Mouse (Mus musculus) liver, adult (tissue): ENCODE data around the gene Mrpl52.

Experiments
- GATA4 ChIP-seq: IDR thresholded peaks from 2 replicates; pipeline ENCODE4 v1.6.1; 2014; ENCODE audit warnings: mild to moderate bottlenecking, low read length; ENCODE audit not compliant: insufficient replicate concordance

Mrpl52 gene

DNA sequence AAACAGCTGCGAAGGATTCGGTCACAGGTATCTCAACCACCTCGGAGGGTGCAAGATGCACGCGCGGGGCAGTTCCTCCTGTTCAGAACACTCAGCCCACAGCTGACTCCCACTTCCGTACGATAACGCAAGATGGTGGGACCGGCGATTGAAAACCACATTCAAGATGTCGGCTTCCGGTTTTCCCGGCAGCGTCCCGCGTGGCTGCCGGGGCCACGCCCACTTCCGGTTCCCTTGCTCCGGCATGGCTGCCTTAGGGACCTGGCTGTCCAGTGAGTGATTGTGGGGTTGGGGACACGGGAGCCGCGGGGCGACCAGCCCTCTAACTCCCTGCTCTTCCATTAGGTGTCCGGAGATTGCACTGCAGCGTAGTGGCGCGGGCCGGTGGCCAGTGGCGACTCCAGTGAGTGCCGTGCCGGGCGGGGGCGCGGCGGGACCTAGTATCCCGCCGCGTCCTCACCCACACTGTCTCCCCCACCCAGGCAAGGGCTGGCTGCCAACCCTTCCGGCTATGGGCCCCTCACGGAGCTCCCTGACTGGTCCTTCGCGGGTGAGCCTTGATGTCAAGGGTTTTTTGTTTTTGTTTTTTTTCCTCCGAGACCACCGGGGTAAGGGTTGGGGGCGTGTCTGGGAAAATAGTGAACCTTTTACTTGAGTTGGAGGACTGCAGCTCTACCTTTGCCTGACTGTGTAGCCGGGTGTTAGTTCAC is at the start of gene Mrpl52:
Mrpl52 (plus strand) TSS at position 221 of the 710 bp plus-strand sequence.
- TF ChIP-seq GATA4, result peak; percentile 90; the same call in 1 of the 2 replicates

DNA sequence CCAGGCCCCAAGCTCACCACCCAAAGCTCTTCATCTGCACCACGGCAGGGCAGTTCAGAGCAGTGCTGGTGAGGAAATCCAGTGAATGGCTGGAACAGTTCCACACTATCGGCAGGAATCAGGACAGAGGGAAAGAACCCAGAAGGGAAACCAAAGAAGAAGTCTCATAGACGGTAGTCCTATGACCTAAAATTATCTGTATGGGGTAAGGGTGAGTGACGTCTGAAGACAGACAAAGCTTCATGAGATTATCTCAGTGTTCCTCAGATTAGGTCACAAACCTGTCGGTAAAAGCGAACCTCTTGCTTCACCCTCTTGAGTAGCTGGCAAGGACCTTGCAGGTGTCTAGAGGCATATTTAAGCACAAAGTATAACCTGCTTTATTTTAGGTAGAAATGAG is 49.5 kb upstream of the Mrpl52 start:
- no peak for TF ChIP-seq GATA4

GRCm38 (mm10) chr14:54379571-54379970 is 47.1 kb upstream of the Mrpl52 start:
- TF ChIP-seq GATA4, result no peak

DNA sequence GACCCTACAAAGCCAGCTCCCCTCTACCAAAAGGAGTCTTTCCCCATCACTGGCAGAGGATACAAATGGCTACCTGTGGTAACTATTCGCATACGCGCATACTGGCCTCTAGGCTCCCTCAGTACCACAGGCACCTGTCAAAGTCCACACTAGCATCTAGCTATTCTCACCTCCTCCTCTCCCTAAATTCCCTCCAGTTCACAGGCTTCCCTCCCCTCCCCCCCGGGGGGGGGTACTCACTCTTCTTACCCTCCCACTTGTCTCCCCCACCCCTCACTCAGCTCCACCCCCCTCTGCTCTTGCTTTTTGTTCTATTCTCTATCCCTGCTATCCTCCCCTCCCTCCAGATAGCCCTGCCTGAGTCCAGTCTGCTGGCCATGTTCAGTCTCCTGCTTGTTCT is 46.1 kb upstream of the Mrpl52 start:
- TF ChIP-seq GATA4, result no peak

DNA sequence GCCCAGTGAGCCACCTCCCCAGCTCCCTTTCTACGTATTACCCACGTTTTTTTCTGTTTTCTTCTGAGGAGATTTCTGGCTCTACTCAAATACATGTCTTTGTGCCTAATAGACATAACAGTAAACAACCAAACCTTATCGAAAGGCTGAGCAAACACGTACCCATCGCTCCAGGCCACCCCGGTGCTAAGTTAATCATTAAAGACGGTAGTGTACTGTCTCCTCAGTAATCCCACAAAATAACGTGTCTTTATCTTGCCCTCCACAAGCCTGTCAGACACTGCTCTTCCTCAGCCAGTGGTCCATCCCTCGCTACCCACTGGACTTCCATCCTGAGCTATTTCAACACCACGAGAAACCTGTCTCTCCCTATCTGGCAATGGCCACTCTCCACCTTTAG is 44.9 kb upstream of the Mrpl52 start:
- no peak for TF ChIP-seq GATA4

DNA sequence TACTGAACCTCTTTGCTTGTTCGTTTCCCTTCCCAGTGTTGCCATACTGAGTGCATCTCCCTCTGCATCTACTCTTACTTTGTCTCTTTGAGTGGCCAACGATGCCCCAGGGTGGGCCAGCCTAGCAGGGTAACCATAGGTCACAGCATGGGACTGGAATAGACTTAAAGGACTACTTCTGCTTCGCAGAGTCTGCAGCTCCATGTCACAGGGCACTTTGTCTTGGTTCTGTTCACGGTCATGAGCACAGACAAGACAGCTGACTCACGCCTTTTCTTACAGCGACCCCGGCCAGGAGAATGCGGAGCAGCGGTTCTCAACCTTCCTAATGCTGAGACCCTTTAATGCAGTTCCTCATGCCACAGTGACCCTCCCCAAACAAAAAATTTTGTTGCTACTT is 44.1 kb upstream of the Mrpl52 start:
- TF ChIP-seq GATA4, result no peak

- TF ChIP-seq GATA4, result 0 out of 2 replicates have a peak, but pooled peaks have one; percentile 5
These were observed 43.3 kb upstream of the Mrpl52 start for GRCm38 (mm10) chr14:54383355-54383771.

DNA sequence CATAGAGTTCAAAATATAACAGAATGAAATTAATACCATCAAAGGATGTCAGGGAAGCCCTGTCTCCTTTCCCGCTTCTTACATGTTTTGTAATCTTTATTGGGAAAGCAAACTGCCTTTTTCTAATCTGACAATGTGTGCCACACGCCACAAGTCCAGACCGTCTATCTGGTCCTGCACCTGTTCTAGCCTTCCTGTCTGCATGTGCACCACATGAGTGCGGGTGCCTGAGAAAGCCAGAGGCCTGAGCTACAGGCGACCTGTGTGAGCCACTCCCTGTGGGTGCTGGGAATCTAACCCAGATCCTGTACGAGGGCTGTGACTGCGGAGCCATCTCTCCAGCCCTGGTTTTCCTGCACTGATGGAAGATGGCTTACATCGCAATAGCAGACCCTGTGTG is 42.3 kb upstream of the Mrpl52 start:
- TF ChIP-seq GATA4, result no peak

DNA sequence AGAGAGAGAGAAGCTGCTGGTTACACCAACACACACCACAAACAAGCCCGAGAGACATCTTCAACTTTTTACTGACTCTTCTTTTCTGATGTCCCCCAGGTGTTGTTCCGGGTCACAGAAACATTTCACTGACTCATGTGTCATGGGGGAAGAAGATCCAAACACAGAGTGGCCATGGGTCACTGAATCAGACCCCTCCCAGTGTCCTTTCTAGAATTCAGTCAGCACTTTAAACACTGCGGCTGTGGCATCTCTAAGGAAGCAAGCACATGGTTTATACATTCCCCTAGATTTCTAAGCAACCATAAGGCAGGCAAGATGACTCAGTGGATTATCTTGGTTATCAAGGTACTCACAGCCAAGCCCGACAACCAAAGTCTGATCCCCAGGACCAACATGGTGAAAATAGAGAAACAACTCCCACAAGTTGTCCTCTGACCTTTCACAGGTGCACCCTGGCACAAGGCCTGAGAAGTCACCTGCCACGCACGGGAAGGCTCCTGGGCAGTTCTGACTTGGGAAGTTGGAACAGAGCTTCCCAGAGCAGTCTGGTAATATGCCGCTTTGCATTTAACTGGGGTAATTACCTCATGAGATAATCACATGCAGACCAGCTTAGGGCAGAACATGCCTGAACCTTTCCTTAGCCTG is 40.6 kb upstream of the Mrpl52 start:
- TF ChIP-seq GATA4, result no peak

DNA sequence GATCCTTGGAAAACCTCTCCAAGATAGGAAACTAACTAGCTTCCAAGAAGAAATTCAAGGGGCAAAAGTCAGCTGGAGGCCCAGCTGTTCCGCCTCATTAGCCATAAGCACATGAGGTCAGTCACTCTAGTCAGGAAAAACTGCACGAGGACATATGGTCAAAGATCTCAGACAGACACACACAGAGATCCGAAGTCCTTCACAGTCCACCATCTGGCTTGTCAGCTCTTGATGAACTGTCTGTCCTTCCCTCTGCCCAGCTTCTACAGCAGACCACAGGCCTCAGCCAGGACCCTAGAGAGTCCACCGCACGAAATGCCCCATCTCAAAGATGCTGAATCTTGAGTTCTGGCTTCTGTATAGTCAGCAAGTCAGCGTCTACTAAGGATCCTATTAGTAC is 39.2 kb upstream of the Mrpl52 start:
- no peak for TF ChIP-seq GATA4

DNA sequence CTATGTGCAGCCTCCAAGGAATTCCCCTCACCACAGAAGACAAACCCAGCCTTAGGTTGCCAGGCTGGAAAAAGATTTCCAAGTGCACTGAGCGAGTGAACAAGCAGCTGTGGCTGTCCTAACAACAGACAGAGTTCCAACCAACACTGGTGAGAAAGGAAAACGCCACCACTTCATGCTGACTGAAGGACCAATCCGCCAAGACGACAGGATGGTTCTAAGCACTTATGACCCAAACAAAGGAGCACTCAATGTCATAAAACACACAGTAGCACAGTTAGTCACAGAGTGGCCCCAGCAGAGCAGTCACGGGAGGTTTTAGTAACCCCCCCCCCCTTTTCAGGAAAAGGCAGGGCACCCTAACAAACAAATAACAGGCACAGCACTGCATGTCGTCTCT is 35.9 kb upstream of the Mrpl52 start:
- no peak for TF ChIP-seq GATA4

DNA sequence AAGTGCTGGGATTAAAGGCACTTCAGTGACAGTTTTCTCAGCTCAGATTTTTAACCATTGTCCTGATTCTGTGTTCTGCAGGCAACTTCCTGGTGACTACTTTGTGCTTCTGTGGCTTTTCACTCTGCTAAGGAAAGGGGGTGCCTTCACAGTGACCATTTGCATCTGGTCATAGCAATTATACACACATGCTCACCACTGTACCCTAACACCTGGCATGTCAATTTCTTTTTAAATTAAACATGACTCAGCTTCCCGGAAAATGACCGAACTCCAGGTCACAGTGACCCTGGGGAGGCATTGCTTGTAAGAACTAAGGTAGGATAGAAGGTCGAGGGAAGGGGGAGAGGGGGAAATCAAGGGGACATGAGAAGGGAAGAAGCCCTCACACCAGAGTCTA is 32.9 kb upstream of the Mrpl52 start:
- TF ChIP-seq GATA4, result no peak

GRCm38 (mm10) chr14:54394309-54394708 is 32.4 kb upstream of the Mrpl52 start:
- TF ChIP-seq GATA4, result no peak

GRCm38 (mm10) chr14:54396685-54397084 is 30.0 kb upstream of the Mrpl52 start:
- TF ChIP-seq GATA4, result no peak

DNA sequence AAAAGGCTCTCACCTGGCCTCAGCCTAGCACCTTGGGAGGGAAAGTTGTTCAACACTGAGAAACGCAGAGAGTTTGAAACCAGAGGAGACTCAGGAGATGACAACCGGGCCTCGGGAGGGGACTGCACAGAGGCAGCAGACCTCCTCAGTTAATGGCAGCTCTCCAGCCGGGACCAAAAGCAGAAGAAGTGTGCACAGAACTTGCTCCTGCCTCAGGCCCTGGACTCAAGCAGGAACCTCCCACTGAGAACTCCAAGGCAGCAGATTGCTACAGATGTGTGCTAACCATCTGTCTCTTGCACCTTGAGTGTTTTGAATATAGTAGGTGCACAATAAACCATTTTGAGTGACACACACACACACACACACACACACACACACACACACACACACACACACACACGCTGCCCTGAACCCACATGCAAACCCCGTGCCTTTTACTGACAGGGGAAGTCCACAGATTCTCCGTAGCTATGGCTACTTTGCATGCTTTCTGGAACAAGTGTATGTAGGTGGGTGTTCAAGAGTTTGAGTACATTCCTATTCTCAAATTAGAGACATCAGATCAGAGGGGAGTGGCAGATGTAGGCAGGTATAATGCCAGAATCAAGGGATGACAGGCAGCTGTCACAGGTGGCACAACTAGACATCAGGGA is 28.7 kb upstream of the Mrpl52 start:
- TF ChIP-seq GATA4, result no peak

DNA sequence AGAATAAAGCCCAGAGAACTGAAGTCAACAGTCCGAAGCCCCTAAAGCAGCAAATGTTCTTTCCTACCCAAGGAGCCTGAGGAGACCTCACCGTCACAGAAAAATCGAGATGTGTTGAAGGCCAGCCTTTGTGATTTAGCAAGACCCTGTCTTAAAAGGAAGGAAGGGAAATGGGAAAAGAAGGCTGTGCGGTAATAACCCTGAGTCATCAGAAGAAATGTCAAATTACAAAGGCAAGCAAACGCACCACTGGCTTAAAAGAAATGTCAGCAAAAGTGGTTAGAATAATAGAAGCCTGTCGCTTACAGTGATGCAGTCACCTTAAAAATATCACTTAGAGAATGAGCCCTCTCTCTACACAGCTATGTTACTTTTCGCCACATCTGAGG is 28.2 kb upstream of the Mrpl52 start:
- TF ChIP-seq GATA4, result no peak
